Mouse (Mus musculus): ENCODE results near the gene Cept1.

The Cept1 gene

DNA sequence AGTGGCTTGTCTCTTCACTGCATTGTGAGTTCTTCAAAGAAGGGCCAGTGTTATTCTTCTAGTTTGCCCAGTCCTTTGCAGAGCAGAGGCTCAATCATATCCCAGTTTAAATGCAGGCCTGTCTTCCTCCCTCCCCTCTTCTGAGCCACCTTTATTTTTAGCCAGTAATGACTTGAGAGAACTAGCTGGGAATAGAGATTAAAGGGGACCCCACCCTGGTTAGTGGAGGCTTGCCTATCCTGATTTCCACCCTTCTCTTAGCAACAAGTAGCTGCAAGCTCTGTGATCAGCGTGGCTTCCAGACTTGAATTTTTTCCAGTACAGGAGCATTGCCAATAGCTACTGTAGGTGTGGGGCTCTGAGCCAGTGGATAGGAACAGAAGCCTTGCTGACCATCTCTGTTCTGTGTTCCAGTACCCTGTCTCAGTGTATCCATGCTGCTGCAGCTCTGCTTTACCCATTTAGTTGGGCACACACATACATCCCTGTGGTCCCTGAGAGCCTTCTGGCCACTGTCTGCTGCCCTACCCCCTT is 53.1 kb downstream of the Cept1 start:
- no peak for DNase-seq (ENCODE audit: low spot score)

DNA sequence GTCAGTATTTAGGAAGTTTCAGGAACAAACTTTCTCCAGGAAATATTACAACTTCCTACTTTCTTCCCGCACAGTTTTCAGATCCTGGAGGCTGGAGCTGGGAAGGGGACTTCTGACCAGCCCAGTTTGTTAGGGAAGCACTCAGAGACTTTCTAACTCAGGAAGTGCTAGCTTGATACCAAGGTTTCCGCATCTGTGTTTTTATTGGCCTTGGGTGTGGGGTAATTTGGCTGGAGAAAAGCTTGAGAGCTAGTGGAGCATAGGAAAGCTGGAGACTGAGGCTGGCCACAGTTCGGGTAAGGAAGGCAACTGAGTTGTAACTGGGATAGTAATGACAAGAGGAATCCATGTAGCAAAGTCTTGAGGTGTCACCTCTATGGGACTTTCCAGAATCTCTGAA is 53.7 kb downstream of the Cept1 start:
- DNase-seq (ENCODE audit: low spot score): no peak

- no peak for DNase-seq (ENCODE audit: low spot score)
These were observed 54.4 kb downstream of the Cept1 start for GRCm38 (mm10) chr3:106493202-106493601.

- DNase-seq (ENCODE audit: low spot score): no peak
These were observed 54.9 kb downstream of the Cept1 start for GRCm38 (mm10) chr3:106492723-106493122.

GRCm38 (mm10) chr3:106490239-106490638 is 57.4 kb downstream of the Cept1 start:
- no peak for DNase-seq (ENCODE audit: low spot score)

GRCm38 (mm10) chr3:106487551-106487950 is 60.1 kb downstream of the Cept1 start:
- no peak for DNase-seq (ENCODE audit: low spot score)

DNA sequence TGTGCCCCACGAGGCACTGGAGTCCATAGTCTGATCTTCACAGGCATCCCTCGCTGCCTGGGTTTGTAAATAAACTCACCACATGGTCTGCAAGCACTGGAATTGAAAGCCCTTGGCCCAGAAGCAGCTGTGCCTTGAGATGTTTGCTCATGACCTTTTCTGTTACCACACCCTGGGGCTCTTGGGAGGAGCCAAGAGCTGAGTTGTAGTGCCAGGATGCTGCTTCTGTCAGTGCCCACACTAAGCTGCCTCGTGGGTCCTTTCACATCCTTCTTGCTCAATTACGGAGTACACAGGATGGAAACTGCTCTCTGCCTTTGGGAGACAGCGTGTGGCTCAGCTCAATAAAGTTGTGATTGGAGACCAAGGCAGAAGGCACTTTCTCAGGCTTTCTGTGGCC is 61.8 kb downstream of the Cept1 start:
- no peak for DNase-seq (ENCODE audit: low spot score)

DNA sequence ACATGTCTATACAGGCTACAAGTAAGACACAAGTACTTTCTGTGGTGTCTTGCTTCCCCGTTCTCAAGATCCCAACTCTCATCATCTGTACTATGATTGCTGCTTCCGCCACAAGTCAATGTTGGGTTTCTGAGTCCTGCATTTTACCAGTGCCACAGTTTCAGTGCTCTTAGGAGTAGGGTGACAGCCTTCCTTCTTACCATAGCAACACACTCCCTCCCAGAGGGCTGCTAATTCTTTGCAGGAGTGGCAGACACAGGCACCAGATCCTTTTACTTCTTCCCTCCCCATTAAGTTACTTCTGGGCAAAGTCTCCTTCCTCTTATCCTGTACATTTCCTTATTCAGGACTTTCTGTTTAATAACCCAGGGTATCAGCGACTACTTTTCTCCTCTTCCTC is 62.7 kb downstream of the Cept1 start:
- no peak for DNase-seq (ENCODE audit: low spot score)

DNA sequence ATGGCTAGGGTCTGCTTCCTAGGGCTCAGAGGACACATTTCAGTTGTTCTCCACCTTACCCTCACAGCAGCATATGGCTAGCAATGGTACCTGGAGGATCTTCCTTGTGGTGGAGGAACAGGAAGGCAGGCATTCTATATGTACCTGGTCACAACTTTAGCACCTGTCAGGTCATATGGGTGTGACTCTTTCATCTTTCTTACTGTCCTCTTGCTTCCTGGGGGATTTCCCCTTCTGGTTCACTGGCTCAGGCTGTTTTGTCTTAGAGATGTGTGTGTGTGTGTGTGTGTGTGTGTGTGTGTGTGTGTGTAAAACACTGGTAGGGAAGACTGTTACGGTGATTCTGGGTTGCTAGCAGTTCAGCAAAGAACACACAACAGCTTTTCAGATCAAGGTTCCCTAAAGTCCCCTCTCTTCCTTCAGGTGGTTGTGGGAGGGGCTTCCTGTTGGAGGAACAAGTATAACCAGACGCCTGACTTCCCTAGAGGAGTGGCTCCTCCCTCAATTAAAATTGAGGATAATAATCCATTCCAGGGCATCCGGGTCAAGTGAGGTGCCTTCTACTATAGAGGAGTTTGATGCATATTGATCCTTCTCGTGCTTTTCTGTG is 63.7 kb downstream of the Cept1 start:
- DNase-seq (ENCODE audit: low spot score): no peak

DNA sequence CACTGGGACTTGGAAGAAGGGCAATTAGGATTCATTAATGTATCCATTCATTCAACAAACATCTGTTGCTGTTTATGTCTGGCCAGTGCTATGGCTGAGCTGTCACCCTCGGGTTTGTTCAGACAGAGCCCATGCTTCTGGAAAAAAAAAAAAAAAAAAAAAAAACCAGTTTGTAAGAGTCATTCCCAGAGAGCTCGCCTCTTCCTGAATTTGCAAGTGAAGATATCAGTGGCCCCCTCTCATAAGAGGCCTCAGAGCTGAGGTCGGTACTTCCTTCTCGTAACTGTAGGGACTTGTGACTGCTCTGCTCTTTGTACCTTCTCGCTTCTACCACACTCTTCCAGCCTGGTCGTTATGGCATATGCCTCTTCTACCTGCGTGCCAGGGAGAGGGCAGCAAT is 64.3 kb downstream of the Cept1 start:
- DNase-seq (ENCODE audit: low spot score): no peak

- no peak for DNase-seq (ENCODE audit: low spot score)
These were observed 65.1 kb downstream of the Cept1 start, which contains the start of gene Dennd2d for GRCm38 (mm10) chr3:106482281-106483081. TSS of gene Dennd2d (plus strand) at chr3:106482405.

DNA sequence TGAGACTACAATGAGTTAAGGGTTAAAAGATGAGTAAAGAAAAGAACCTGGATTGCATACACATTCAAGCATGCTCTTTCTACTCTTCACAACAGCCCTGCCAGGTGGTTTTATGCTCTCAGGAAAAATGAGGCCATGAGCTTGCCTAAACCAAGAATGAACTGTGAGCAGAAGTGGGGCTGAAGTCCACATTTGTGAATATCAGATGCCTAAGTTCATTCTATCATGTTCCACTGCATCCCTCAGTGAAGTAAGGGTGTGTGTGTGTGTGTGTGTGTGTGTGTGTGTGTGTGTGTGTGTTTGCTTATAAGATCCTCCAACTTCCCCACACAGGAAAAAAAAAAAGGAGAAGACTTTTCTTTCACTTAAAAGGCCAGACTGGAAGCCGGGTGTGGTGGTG is 70.7 kb downstream of the Cept1 start:
- DNase-seq (ENCODE audit: low spot score): no peak

DNA sequence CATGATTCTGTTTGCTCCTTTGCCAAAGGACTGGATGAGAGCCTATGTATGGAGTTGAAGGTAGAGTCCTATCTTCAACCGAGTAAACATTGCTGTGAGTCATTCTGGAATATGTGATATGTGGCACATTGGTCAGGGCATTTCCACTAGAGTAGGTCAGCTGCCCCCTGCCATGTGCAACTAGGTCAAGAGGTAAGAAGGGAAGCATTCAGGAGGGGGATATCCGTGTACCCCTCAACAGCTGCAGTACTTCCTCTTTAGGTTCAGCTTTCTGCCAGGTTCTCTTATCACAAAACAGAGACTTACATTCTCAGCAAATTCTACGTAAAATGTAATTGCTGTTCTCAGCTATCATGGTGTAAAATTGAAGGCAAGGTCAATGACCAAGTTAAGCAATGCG is 73.4 kb downstream of the Cept1 start:
- no peak for DNase-seq (ENCODE audit: low spot score)

DNA sequence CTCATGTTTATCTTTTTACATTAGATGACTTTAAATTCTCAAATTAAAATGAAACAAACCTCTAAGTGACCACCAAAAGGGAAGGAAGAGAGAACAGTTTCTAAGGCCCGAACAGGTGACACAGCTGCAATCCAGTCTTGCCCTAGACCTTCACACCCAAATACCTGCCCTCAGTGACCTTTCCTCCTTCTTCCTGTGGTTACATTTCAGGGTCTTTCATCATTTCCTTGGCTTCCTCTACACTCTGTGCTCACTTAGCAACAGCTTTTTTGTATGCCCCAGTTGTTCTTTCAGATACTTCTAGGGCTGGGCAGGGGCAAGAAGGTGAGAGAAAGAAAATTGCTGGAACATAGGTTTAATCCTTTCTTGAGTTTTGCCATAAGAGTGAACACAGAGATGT is 82.9 kb downstream of the Cept1 start:
- DNase-seq (ENCODE audit: low spot score): no peak

GRCm38 (mm10) chr3:106462493-106462892 is 85.1 kb downstream of the Cept1 start:
- DNase-seq (ENCODE audit: low spot score): no peak

DNA sequence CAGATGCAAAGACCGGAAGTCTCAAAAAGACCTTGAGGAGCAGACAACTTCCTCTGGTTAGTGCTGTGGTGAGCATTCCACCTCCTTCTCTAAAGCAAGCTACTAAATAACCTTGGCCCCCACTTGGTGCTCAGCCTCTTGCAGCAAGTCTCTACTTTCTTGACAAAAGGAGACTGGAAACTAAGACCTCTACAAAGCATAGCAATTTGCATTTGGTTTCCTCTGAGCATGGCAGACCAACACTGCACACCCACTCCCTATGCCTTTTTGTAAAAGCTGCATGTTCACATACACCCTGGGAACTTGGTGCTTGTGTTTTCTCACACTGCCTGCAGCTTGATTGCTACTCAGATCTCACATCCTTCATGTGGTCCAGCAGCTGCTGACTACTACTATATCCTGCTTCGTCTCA is 85.5 kb downstream of the Cept1 start:
- no peak for DNase-seq (ENCODE audit: low spot score)

DNA sequence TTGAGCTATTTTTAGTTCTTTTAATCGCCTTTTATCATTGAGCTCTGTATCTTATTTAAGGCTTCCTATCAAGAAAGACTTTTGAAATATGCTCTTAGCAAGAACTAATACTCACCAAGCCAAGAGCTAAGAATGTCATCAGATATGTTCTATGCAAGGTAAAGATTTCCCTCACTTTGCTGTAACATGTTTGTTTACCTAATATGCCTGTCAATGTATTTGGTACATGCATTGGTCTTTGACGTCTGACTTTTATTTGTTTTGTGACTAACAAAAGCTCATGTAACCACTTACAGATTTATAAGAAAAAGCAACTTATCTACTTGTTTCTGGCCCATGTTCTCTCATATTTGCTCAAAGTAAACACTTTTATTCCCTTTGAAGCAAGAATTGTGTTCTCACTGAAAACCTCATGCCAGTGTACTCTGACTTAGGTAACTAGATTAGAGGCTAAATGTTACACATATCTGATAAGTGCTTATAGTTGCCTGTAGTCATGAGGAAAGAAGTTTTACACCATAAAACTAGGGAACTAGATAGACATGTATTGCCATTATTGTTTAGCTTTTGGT is 90.2 kb downstream of the Cept1 start:
- DNase-seq (ENCODE audit: low spot score): no peak

- no peak for DNase-seq (ENCODE audit: low spot score)
These were observed 95.0 kb downstream of the Cept1 start for GRCm38 (mm10) chr3:106452616-106453015.
